Mouse (Mus musculus) heart, postnatal 25 days (tissue): ENCODE measurements around the gene Adad2. TPM values are rescaled to one million over a fixed set of nuclear protein-coding genes. Genes with fewer than 3 reads are reported as not detected.

Experiments used
- DNase-seq: peaks from one replicate; pipeline ENCODE4 v3.0.0; 2022; ENCODE audit warnings: low spot score
- intact Hi-C: fragments of 180-260 bp; cut with DNase I; formaldehyde crosslinking; loops from one replicate; pipeline ENCODE4 v1.15.1; 2025
- total RNA-seq, 2 experiments: library from RNA; stranded (reverse); gene quantifications; 2 replicates each; pipeline ENCODE4 v1.2.3; 2021

Adad2 gene
- total RNA-seq, 2 experiments from 2014 or later = not detected

GRCm38 (mm10) chr8:119635958-119636357 lies 23.4 kb downstream of the Adad2 start:
- intact Hi-C loops = no loop called here
- no peak for DNase-seq

- intact Hi-C loops = no loop called here
- no peak for DNase-seq
Observed at GRCm38 (mm10) chr8:119636766-119637165, 24.2 kb downstream of the Adad2 start.

- intact Hi-C loops = no loop called here
Observed at GRCm38 (mm10) chr8:119637381-119637780, 24.8 kb downstream of the Adad2 start.

GRCm38 (mm10) chr8:119638261-119638660 lies 25.7 kb downstream of the Adad2 start:
- intact Hi-C loops = no loop called here
- no peak for DNase-seq

More at GRCm38 (mm10) chr8:119637381-119637780, 24.8 kb downstream of the Adad2 start:
- DNase-seq = no peak

GRCm38 (mm10) chr8:119639798-119640197 lies 27.3 kb downstream of the Adad2 start:
- intact Hi-C loops = no loop called here
- no peak for DNase-seq

- no peak for DNase-seq
- intact Hi-C loops = no loop called here
Observed at GRCm38 (mm10) chr8:119641058-119641457, 28.5 kb downstream of the Adad2 start.

GRCm38 (mm10) chr8:119642960-119643359 lies 30.4 kb downstream of the Adad2 start:
- intact Hi-C loops = no loop called here
- DNase-seq = no peak

- intact Hi-C loops = no loop called here
- no peak for DNase-seq
Observed at GRCm38 (mm10) chr8:119644429-119644960, 31.9 kb downstream of the Adad2 start.

GRCm38 (mm10) chr8:119644981-119645597 lies 32.5 kb downstream of the Adad2 start:
- intact Hi-C loops = no loop called here
- no peak for DNase-seq

- intact Hi-C loops = no loop called here
- DNase-seq = no peak
Observed at GRCm38 (mm10) chr8:119646197-119646596, 33.6 kb downstream of the Adad2 start.

GRCm38 (mm10) chr8:119646846-119647245 lies 34.3 kb downstream of the Adad2 start:
- intact Hi-C loops = no loop called here
- DNase-seq = no peak

GRCm38 (mm10) chr8:119651324-119651723 lies 38.8 kb downstream of the Adad2 start:
- intact Hi-C loops = no loop called here
- no peak for DNase-seq

- DNase-seq = no peak
- intact Hi-C loops = loop anchor here (1.0 kb wide), 1 partner anchor 19 kb away; no protein-coding TSS in a partner anchor
Observed at GRCm38 (mm10) chr8:119656709-119657464, 44.3 kb downstream of the Adad2 start.

- intact Hi-C loops = no loop called here
Observed at GRCm38 (mm10) chr8:119661081-119661480, 48.5 kb downstream of the Adad2 start.

GRCm38 (mm10) chr8:119661892-119662291 lies 49.3 kb downstream of the Adad2 start:
- DNase-seq = no peak
- intact Hi-C loops = no loop called here

More at GRCm38 (mm10) chr8:119661081-119661480, 48.5 kb downstream of the Adad2 start:
- DNase-seq = peak; percentile 81

GRCm38 (mm10) chr8:119663440-119663839 lies 50.9 kb downstream of the Adad2 start:
- DNase-seq = no peak
- intact Hi-C loops = no loop called here

- intact Hi-C loops = no loop called here
- DNase-seq = no peak
Observed at GRCm38 (mm10) chr8:119665270-119665669, 52.7 kb downstream of the Adad2 start.
